Mouse (Mus musculus): Measurements from ENCODE around the gene Dsn1. TPM values are rescaled to one million over a fixed set of nuclear protein-coding genes. Genes with fewer than 3 reads are reported as not detected.

The Dsn1 gene
- total RNA-seq, 2 experiments from 2014 or later = 2.7 to 4.3 TPM

GRCm38 (mm10) chr2:156973316-156974100 is 33.4 kb downstream of the Dsn1 start:
- DNase-seq (ENCODE audit: low spot score in 2 of 2) = peak in 1 of 2 experiments; percentile 39

GRCm38 (mm10) chr2:156970253-156970652 is 36.7 kb downstream of the Dsn1 start:
- no peak for DNase-seq (ENCODE audit: low spot score in 2 of 2)

- no peak for DNase-seq (ENCODE audit: low spot score in 2 of 2)
These were observed 38.5 kb downstream of the Dsn1 start for GRCm38 (mm10) chr2:156968501-156968900.

GRCm38 (mm10) chr2:156967388-156967787 is 39.6 kb downstream of the Dsn1 start:
- no peak for DNase-seq (ENCODE audit: low spot score in 2 of 2)

GRCm38 (mm10) chr2:156963891-156964290 is 43.1 kb downstream of the Dsn1 start:
- DNase-seq (ENCODE audit: low spot score in 2 of 2) = no peak

GRCm38 (mm10) chr2:156958496-156959252 is 48.3 kb downstream of the Dsn1 start:
- no peak for DNase-seq (ENCODE audit: low spot score in 2 of 2)

- DNase-seq (ENCODE audit: low spot score in 2 of 2) = no peak
These were observed 49.9 kb downstream of the Dsn1 start for GRCm38 (mm10) chr2:156957035-156957434.

- no peak for DNase-seq (ENCODE audit: low spot score in 2 of 2)
These were observed 50.6 kb downstream of the Dsn1 start for GRCm38 (mm10) chr2:156956306-156956705.

GRCm38 (mm10) chr2:156954463-156954862 is 52.5 kb downstream of the Dsn1 start:
- DNase-seq (ENCODE audit: low spot score in 2 of 2) = no peak

- no peak for DNase-seq (ENCODE audit: low spot score in 2 of 2)
These were observed 55.5 kb downstream of the Dsn1 start for GRCm38 (mm10) chr2:156951301-156952094.

GRCm38 (mm10) chr2:156950816-156951215 is 56.1 kb downstream of the Dsn1 start:
- DNase-seq (ENCODE audit: low spot score in 2 of 2) = no peak

Other genes starting within 250 kb of the Dsn1 start
- 10 to 100 TPM in 1 of 2 experiments, 1 to 10 TPM in 1; 8.7 to 12.2 TPM for gene Myl9, start 231.7 kb downstream of the Dsn1 start, total RNA-seq (2021)
- 1 to 10 TPM in 1 of 2 experiments, under 1 TPM in 1; 0.56 to 1.1 TPM for gene Tgif2, start 167.1 kb downstream of the Dsn1 start, total RNA-seq (2021)
- gene 4930518I15Rik, start 149.2 kb downstream of the Dsn1 start, total RNA-seq (2021) = 1 to 10 TPM; 1.7 to 2.7 TPM
- 10 to 100 TPM; 88.3 to 98.8 TPM for gene Rab5if, start 144.0 kb downstream of the Dsn1 start, total RNA-seq (2021)
- gene Sla2, start 120.0 kb downstream of the Dsn1 start, total RNA-seq (2021) = under 1 TPM; 0.30 to 0.42 TPM
- 100 to 1,000 TPM; 416 to 432 TPM for gene Ndrg3, start 15.1 kb downstream of the Dsn1 start, total RNA-seq (2021)
- gene Soga1, start 72.1 kb upstream of the Dsn1 start, total RNA-seq (2021) = 10 to 100 TPM; 32.4 to 34.1 TPM
- gene Tldc2, start 79.9 kb upstream of the Dsn1 start, total RNA-seq (2021) = not detected
- 10 to 100 TPM; 11.9 to 12.1 TPM for gene Samhd1, start 128.1 kb upstream of the Dsn1 start, total RNA-seq (2021)
- gene Rbl1, start 197.4 kb upstream of the Dsn1 start, total RNA-seq (2021) = 1 to 10 TPM; 1.1 to 1.9 TPM